Mouse (Mus musculus): ENCODE results near the gene Opn4. TPM values are rescaled to one million over a fixed set of nuclear protein-coding genes. Genes with fewer than 3 reads are reported as not detected.
A peak's percentile ranks its signal among the peaks of the same experiment; 100 is the strongest.

Opn4 gene
- polyA plus RNA-seq, 1 experiment from 2014 or later: not detected

DNA sequence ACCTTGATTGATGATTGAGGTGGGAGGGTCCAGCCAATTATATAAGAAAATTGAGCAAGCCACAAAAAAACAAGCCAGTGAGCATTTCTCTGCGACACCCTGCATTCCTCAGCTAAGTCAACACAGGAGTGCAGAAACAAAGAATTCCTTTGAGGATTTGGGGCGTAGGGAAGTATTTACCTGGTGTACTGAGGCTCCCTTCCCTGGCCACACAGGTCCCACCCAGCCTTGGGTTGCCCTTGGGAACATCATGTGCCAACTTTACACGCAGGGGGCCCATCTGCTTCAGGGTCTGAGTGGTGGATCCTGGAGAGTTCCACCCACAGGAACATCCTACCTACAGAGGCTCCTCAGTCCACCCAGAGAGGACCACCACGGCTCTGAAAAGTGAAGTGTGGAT is 15.7 kb upstream of the Opn4 start:
- H3K36me3 ChIP-seq: no peaks in the 10 kb centered on the region
- H3K27ac ChIP-seq: no peak overlapping the region
- 45% methylated on average over 4 of the region's 4 CpGs for WGBS
- no peak for ATAC-seq (ENCODE audit: low FRiP score)
- peaks cover 7% of the 10 kb centered on the region for H3K4me1 ChIP-seq
- H3K27me3 ChIP-seq: peaks cover 42% of the 10 kb centered on the region
- no peaks in the 10 kb centered on the region for H3K9me3 ChIP-seq (replicated peaks)
- no peak overlapping the region for H3K9ac ChIP-seq
- no peak overlapping the region for H3K4me2 ChIP-seq (replicated peaks)
- H3K4me3 ChIP-seq: no peak overlapping the region

DNA sequence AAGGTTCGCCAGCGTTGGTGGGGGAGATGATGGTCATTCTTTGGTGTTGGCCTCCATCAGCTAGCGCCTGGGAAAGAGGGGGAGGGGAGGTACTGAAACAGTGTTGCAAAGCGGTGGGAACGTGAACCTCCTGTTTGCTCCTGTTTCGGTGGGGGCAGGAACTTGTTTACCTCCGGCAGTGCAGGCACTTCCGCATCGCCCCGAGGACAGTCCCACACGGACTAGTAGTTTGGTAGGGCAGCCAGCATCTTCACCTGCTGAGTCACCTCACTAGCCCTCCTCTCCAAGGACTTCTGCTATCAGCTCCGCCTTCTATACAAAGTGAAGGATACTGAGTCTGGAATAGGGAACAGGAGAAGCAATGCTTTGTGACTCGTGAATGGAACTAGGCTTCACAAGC is 15.1 kb upstream of the Opn4 start:
- Histone ChIP-seq H3K9ac (0 out of 2 replicates have a peak overlapping the region, but pooled peaks have one; percentile 18), H3K4me3 (peak overlapping the region; percentile 10; the same call in 1 of the 2 replicates), H3K4me2 (replicated peaks) (peak overlapping the region; percentile 43), H3K27me3 (peaks cover 42% of the 10 kb centered on the region), H3K9me3 (replicated peaks) (no peaks in the 10 kb centered on the region), H3K4me1 (peaks cover 7% of the 10 kb centered on the region), H3K27ac (no peak overlapping the region), H3K36me3 (no peaks in the 10 kb centered on the region)
- 1% methylated on average over 13 of the region's 13 CpGs for WGBS
- ATAC-seq (ENCODE audit: low FRiP score): no peak

DNA sequence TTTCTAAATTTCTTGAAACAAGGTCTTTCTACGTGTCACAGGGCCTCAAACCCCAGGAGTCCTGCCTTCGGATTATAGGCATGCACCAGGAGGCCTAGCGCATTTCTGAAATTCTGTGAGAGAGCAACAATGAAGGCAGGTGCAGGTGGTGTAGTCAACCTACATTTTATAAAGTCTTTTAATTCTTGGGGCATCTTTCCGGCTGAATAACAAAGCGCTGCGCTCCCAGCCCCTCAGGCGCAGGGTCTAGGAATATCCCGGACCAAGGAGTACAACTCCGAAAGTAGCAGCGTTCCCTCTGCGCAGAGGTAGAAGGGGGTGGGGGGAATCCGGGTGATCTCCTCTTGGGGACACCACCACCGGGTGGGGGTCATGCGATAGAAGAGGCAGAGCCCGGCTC is 14.6 kb upstream of the Opn4 start:
- Histone ChIP-seq H3K4me2 (replicated peaks) (peak overlapping the region; percentile 43), H3K27ac (no peak overlapping the region), H3K36me3 (no peaks in the 10 kb centered on the region), H3K9ac (no peak overlapping the region), H3K9me3 (replicated peaks) (no peaks in the 10 kb centered on the region), H3K27me3 (peaks cover 42% of the 10 kb centered on the region), H3K4me3 (peak overlapping the region; percentile 10; the same call in 1 of the 2 replicates), H3K4me1 (peaks cover 7% of the 10 kb centered on the region)
- ATAC-seq (ENCODE audit: low FRiP score): no peak
- 12% methylated on average over 15 of the region's 15 CpGs for WGBS

DNA sequence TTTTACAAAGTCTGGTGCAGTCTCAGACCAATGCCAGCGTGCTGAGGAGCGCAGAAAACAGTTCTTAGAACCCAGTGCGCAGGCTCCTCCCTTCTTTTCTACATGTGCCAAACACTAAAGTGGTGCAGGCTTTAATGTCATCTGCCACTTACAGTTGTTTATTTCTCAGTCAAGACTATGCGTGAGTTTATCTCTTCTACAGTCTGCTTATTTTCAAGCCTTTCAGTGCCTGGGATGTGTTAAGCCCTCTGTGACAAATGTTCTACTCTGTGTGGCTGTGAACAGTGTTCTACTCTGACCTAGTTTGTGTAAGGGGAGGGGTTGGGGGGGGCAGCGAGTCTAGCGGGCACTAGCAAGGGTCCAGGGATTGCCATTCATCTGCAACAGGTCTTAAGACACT is 13.6 kb upstream of the Opn4 start:
- WGBS: 65% methylated on average over 6 of the region's 6 CpGs
- Histone ChIP-seq H3K9ac (no peak overlapping the region), H3K9me3 (replicated peaks) (no peaks in the 10 kb centered on the region), H3K27ac (no peak overlapping the region), H3K4me2 (replicated peaks) (no peak overlapping the region), H3K4me3 (no peak overlapping the region), H3K27me3 (peaks cover 42% of the 10 kb centered on the region), H3K4me1 (peaks cover 7% of the 10 kb centered on the region), H3K36me3 (no peaks in the 10 kb centered on the region)
- no peak for ATAC-seq (ENCODE audit: low FRiP score)

DNA sequence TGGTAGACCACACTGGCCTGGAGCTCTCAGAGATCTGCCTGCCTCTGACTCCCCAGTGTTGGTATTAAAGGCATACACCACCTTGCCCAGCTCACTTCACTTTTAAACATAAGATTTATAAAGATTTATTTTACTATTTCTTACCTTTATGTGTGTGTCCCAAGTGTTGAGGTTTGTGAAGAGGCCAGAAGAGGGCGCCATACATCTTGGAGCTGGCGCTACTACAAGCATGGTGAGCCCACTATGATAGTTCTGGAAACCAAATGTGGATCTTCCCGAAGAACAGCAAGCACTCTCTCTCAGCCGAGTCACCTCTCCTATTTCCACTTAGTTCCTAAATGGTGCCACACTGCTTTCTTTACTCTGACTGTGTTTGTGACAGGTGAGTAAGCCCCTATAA is 12.3 kb upstream of the Opn4 start:
- Histone ChIP-seq H3K4me3 (no peak overlapping the region), H3K27ac (no peak overlapping the region), H3K27me3 (peaks cover 39% of the 10 kb centered on the region), H3K4me2 (replicated peaks) (no peak overlapping the region), H3K4me1 (peaks cover 7% of the 10 kb centered on the region), H3K36me3 (no peaks in the 10 kb centered on the region), H3K9me3 (replicated peaks) (no peaks in the 10 kb centered on the region), H3K9ac (no peak overlapping the region)
- 48% methylated on average over 4 of the region's 4 CpGs for WGBS
- no peak for ATAC-seq (ENCODE audit: low FRiP score)

DNA sequence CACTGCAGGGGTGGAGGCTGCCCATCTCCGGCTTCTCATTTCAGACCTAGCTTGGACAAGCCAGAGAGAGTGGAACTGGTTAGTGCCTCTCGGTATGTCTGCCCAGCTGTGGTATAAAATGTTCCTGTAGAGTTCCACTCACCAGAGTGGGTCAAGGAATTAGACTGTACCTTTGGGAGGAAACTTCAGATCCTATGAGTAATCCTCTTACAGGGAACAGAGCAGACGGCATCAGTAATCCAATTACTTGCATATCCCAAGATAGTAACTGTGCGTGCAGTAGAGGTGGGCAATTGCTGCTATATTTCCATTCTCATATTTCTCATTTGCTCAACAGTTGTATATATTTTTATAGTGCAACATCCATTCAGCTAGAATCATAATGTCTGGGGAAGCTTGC is 11.6 kb upstream of the Opn4 start:
- Histone ChIP-seq H3K27me3 (peaks cover 38% of the 10 kb centered on the region), H3K4me1 (peaks cover 7% of the 10 kb centered on the region), H3K9ac (no peak overlapping the region), H3K4me2 (replicated peaks) (no peak overlapping the region), H3K27ac (no peak overlapping the region), H3K36me3 (no peaks in the 10 kb centered on the region), H3K4me3 (no peak overlapping the region), H3K9me3 (replicated peaks) (no peaks in the 10 kb centered on the region)
- WGBS: 85% methylated on average over 4 of the region's 4 CpGs
- no peak for ATAC-seq (ENCODE audit: low FRiP score)

DNA sequence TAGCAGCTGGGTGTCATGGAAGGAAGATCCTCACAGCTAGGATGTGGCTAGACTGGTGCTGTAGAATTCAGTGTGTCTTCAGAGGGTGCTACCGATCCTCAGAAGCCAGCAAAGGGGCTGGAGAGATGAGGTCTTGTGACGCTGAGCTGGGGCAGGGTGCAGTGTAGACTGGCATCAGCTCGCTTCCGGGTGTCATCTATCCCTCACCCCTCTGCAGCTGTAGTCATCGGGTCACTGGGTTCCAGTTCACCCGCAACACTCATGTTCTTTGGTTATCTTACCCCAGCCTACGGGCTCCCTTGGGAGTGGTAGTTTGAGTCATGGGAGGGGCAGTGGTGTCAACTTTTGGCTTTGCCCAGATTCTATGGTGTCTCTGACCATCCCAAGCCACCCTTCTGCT is 2.0 kb upstream of the Opn4 start:
- no peak for ATAC-seq (ENCODE audit: low FRiP score)
- 88% methylated on average over 7 of the region's 7 CpGs for WGBS
- no peak overlapping the region for H3K27ac ChIP-seq
- H3K36me3 ChIP-seq: no peaks in the 10 kb centered on the region
- H3K9me3 ChIP-seq (replicated peaks): no peaks in the 10 kb centered on the region
- no peaks in the 10 kb centered on the region for H3K27me3 ChIP-seq
- H3K4me2 ChIP-seq (replicated peaks): no peak overlapping the region
- H3K4me1 ChIP-seq: no peaks in the 10 kb centered on the region
- no peak overlapping the region for H3K4me3 ChIP-seq
- H3K9ac ChIP-seq: no peak overlapping the region

DNA sequence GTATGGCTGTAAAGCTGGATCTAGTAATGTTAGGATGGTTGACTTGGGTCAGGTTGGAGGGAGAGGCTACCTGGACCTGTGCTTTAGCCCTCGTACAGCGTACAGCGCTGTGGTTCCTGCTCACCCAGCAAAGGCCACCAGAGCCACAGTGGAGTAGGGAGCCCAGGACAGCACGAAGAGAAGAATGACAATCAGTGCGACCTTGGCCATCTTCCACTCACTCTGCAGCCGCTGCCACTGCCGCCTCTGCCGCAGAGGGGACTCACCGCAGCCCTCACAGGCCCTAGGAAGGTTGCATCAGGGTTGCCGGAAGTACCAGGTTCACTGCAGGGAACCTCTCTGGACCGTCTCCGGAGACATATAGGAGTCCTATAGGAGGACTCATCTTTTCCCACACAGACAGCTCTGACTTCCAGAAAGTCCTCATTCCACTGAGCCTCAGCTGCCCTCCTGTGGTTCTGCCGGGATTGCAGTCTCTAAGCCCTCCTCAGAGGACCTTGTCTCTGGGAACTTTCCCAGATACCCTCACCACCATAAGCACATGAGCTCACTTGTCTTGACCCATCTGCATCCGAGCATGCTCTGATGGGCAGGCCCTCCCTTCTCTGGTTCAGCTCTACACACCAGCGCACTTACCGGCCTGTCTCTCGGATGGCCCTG is 4.2 kb downstream of the Opn4 start:
- H3K36me3 ChIP-seq: no peaks in the 10 kb centered on the region
- H3K27me3 ChIP-seq: no peaks in the 10 kb centered on the region
- H3K9me3 ChIP-seq (replicated peaks): no peaks in the 10 kb centered on the region
- no peak for ATAC-seq (ENCODE audit: low FRiP score)
- H3K4me2 ChIP-seq (replicated peaks): no peak overlapping the region
- WGBS: 83% methylated on average over 17 of the region's 17 CpGs
- H3K27ac ChIP-seq: no peak overlapping the region
- no peak overlapping the region for H3K9ac ChIP-seq
- H3K4me3 ChIP-seq: no peak overlapping the region
- H3K4me1 ChIP-seq: 0 out of 2 replicates have a peak, but pooled peaks cover 3% of the 10 kb centered on the region

DNA sequence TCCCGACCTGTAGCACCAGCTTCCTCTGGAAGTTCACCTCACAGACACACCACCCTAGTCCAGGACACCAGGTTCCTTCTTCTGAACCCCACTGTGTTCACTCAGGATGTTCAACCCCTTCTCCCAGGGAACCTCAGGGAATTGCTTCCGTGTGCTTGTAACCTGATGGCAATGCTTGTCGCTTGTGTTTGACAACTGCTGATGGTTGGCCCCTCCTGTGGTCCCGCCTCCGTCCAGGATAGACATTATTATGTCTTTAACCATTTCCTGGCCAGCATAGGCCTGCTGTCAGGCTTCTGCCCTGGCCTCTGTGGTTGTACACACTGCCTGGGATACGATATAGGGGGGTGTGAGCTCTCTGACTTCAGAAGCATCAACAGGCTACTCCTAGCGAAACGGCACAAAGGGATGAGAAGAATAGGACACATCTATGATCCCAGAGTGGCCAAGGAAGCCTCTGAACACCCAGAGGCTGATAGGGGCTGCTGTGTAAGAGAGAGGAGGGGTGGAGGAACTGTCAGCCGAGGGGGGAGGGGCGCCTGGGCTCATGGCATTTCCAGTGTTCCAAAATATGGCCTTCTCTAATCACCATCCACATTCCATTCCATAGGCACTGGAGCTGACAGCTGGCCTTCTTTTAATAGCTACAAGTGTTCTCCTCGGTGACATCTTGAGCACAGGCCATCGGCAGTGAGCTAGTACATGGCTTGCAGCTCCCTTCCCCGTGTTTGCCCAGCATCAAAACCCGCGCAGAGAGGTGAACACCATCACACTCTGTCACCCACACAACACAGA is 8.0 kb downstream of the Opn4 start:
- Histone ChIP-seq H3K36me3 (no peaks in the 10 kb centered on the region), H3K4me3 (no peak overlapping the region), H3K4me2 (replicated peaks) (no peak overlapping the region), H3K27me3 (no peaks in the 10 kb centered on the region), H3K4me1 (0 out of 2 replicates have a peak, but pooled peaks cover 3% of the 10 kb centered on the region), H3K9me3 (replicated peaks) (no peaks in the 10 kb centered on the region), H3K9ac (no peak overlapping the region), H3K27ac (no peak overlapping the region)
- WGBS: 71% methylated on average over 15 of the region's 15 CpGs
- no peak for ATAC-seq (ENCODE audit: low FRiP score)

DNA sequence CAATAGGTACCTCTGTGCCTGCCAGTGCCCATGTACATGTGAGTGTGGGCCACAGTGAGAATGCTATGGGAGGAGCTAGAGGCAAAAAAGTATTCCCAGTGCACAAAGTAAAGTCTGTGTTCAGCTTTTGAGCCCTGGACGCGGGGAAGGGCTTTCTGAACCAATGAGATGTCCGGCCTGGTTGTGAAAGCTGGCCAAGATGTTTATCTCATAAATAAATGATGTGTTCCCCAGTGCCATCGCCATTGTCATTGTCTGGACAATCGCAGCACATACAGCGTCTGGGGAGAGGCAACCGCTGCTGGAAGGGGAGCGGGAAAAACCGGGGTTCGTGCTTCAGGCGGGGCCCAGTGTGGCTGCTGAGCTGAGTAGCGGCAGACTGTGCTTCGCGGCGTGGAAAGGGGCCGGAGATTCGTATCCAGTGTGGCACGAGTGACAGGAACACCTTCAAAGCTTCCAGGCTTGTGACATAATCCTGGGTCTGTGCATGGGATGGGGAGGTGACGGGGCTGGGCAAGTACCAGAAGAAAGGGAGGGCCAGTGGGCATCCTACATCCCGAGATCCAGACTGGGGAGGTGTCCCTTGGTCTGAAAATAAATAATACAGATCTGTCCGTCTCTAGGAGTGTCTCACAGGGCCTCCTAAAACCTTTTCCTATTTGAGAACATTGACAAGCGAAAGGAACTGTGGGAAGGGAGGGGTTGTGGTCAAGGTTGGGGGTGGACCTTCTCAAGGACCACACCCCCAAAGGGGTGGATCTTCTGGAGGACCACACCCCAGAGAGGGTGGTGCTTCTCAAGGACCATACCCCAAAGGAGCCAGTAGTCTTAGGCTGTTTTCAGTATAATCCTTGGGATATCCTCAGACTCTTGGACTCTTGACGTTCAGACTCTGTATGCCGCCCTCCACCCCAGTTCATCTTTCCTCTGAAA is 8.9 kb downstream of the Opn4 start:
- H3K9ac ChIP-seq: no peak overlapping the region
- no peaks in the 10 kb centered on the region for H3K36me3 ChIP-seq
- H3K4me2 ChIP-seq (replicated peaks): 0 out of 2 replicates have a peak overlapping the region, but pooled peaks have one; percentile 17
- no peaks in the 10 kb centered on the region for H3K27me3 ChIP-seq
- ATAC-seq (ENCODE audit: low FRiP score): no peak
- no peak overlapping the region for H3K27ac ChIP-seq
- WGBS: 65% methylated on average over 24 of the region's 24 CpGs
- H3K4me1 ChIP-seq: 0 out of 2 replicates have a peak, but pooled peaks cover 3% of the 10 kb centered on the region
- H3K9me3 ChIP-seq (replicated peaks): no peaks in the 10 kb centered on the region
- no peak overlapping the region for H3K4me3 ChIP-seq

DNA sequence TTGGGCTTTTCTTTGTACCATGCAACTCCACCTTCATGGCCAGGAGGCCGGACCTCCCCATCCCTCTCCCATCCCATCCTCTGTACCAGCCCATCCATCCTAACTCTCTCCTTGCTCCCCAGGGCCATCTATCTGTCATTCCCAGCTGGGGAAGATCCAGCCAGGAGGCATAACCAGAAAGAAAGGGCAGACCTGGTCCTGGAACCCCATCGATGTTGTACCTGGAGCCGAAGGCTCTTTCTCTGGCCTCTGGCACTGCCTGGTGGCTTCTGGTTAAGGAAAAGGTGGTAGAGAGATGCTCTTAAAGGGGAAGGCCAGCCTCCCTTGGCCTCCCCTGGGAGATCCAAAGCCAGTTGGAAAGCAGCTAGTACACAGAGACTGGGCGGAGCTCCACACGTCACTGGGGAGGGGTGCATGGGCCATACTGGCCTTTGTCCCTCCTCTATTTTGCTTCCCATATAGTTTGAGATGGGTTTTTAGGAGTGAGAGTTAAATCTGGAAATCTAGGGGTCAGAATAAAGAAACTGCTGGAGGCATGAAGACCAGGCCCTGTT is 9.8 kb downstream of the Opn4 start:
- Histone ChIP-seq H3K4me3 (no peak overlapping the region), H3K27ac (no peak overlapping the region), H3K9me3 (replicated peaks) (no peaks in the 10 kb centered on the region), H3K9ac (no peak overlapping the region), H3K4me2 (replicated peaks) (no peak overlapping the region), H3K27me3 (no peaks in the 10 kb centered on the region), H3K36me3 (no peaks in the 10 kb centered on the region), H3K4me1 (0 out of 2 replicates have a peak, but pooled peaks cover 3% of the 10 kb centered on the region)
- 87% methylated on average over 5 of the region's 5 CpGs for WGBS
- ATAC-seq (ENCODE audit: low FRiP score): no peak

All from hindbrain, embryonic 12.5 days (tissue).